Mouse (Mus musculus): ENCODE results near the gene Zswim8.
"Not testable (repeated sequence)": the region's sequence is repeated elsewhere in the genome, so short reads cannot be mapped to it uniquely, and the experiment has no call there.

DNA sequence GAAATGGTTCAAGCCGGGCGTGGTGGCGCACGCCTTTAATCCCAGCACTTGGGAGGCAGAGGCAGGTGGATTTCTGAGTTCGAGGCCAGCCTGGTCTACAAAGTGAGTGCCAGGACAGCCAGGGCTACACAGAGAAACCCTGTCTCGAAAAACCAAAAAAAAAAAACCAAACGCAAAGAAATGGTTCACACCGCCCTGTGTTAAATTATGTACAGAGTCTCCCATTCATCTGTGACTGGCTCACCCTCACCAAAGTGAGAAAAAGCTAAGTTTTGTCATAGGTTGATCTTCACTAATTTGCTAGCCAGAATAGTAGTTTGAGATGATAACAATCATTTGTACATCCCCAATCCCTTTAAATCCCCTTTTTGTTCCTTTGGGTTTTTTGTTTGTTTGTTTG, 3.9 kb upstream of the Zswim8 start:
- not testable (repeated sequence) for TF ChIP-seq POLR2A (IDR thresholded peaks at IDR 0.05; ENCODE audit: control insufficient read depth in 1 of 2, insufficient read depth in 1 of 2, low read depth in 1 of 2, low read length in 2 of 2, poor library complexity in 1 of 2); SMC3 (IDR thresholded peaks at IDR 0.05; ENCODE audit: low read depth, low read length); UBTF (IDR thresholded peaks at IDR 0.05; ENCODE audit: borderline replicate concordance, insufficient read depth, low read depth, low read length); CTCF (IDR thresholded peaks at IDR 0.05 in 2 of 3, conservative IDR thresholded peaks at IDR 0.05 in 1 of 3; ENCODE audit: control insufficient read depth in 1 of 3, insufficient read depth in 1 of 3, low read depth in 2 of 3, low read length in 3 of 3, poor library complexity in 1 of 3, severe bottlenecking in 1 of 3); POLR2AphosphoS2 (IDR thresholded peaks at IDR 0.05; ENCODE audit: low read length); HCFC1 (IDR thresholded peaks at IDR 0.05; ENCODE audit: low read depth, low read length); MEF2A (IDR thresholded peaks at IDR 0.05; ENCODE audit: extremely low read depth, insufficient replicate concordance, low read depth, low read length, poor library complexity, severe bottlenecking); MAX (IDR thresholded peaks at IDR 0.05; ENCODE audit: low read length); MAZ (IDR thresholded peaks at IDR 0.05; ENCODE audit: low read depth, low read length)

All from MEL (cell line).